Mouse (Mus musculus) fibroblast of lung, adult 2 months (primary cell): ENCODE results near the gene Zfp128.
"Not testable (repeated sequence)": the region's sequence is repeated elsewhere in the genome, so short reads cannot be mapped to it uniquely, and the experiment has no call there.

ENCODE experiments used
- DNase-seq: peaks from one replicate; pipeline ENCODE4 v3.0.0-alpha.2; 2011; ENCODE audit warnings: low read depth

Zfp128 gene

DNA sequence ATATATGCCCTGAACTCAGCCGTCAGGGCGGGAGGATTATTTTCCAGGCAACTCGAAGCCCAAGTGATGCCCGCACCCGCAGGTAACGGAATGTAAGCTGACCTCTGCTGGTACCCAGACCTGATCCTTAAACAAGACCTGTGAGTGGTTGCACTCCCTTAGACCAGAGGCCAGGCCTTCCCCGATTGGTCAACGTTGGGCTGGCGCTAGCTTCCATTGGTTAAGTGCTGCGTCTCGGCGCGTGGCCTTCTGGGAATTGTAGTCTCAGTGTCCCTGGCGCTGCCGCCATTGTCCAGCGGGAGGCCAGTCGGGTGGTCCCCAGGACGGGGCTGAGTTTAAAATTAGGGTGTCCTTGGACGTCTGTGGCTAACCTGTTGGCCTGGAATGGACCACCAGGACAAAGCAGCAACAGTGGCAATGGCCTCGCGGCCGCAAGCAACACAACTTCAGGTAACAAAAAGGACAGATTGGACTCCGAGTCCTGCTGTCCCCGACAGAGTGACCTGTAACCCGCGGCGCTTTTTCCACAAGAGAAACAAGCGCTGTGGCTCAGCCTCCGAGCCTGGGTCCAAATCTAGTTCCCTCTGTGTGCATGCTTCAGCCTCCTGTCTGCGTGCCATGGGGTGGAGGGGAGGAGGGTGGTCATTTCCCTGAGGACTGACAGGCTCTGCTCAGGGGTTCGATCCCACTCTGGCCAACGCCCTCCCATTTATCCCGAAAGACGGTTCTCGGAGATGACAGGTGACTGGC lies at the start of gene Zfp128:
Zfp128 (plus strand) TSS at position 267 of the 750 bp plus-strand sequence.
- DNase-seq: peak; percentile 88

DNA sequence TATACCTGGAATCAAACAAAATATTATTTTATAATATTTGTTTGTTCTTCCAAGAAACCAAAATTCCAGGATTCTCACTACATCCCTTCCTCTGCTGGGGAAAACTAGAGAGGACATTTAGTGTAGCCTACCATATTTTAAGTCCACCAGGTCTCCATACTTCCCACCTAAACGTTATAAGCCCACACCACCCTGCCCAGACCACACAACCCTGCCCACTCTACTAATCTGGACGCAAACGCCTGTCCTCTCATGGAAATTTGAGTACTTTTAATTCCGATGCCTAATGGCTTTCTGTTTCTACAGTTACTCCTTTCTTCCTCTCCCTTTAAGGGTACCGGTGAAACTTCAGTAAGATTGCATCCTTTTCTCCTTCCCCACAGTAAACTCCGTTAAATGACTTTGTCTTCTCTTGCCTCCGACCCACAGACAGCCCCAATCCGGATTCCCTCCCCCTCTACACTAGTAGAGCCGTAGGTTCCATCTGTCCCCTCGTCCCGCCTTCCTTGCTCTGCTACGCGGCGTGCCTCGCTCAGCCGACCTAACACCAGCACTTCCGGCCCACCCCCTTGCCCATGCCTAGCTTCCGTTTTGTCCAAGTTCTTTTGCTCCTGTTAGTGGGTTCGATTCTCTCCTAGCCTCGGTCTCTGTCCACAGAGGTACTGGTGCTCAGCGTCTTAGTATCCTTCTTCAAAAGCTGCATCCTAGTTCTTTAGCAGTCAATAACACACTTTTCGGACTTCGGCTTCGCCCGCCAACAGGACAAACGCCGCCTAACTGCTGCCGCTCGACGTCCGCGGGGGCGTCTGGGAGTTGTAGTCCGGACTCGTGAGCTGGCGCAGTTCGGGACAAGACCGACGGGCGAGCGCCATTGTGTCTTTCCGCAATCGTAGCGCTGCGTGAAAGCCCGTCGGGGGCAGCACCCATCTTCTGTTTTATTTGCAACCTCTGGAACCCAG lies 46.5 kb upstream of the Zfp128 start, which contains the start of gene Zfp110:
Zfp110 (plus strand) TSS at position 600 of the 959 bp plus-strand sequence.
- DNase-seq: peak; percentile 84

DNA sequence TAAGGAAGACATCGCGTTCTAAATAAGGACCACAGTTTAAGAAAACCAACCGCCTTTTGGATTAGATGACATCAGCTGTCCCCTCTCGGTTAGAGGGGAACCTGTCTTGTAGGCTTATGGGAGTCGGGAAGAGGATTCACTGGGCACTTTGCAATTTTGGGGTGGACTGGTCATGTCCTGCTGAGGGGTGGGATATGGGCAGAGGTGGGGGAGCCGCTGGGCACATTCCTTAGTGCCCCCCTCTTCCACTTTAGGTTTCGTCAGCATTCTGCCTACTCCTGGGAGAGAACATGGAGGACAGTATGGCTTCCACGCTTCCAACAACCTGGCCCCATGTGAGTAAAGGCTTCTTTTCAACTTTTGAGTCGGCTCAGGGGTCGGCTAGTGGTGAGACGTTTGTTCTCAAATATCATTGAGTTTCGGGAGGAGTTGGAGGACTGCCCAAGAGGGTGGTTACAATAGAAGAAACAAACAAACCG lies 45.7 kb upstream of the Zfp128 start:
- DNase-seq: peak; percentile 8

DNA sequence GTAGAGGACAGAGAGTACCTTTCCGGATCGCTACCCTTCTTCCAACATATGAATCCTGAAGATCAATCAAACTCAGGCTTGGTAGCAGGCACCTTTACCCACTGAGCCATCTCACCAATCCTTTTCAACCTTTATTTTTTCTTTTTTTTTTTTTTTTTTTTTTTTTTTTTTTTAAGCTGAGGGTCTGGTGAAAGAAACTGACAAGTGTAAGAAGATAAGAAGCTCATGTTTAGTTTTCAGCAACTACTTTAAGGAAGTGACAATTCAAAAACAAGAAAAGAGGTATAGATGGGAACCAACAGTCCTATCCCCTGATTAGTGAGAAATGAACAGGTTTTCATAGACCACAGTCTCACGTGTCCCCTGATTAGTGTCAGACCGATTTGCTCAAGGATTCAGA lies 45.2 kb upstream of the Zfp128 start:
- DNase-seq: no peak

- peak; percentile 16 for DNase-seq
Observed at GRCm38 (mm10) chr7:12874301-12874700, 6.7 kb upstream of the Zfp128 start.

DNA sequence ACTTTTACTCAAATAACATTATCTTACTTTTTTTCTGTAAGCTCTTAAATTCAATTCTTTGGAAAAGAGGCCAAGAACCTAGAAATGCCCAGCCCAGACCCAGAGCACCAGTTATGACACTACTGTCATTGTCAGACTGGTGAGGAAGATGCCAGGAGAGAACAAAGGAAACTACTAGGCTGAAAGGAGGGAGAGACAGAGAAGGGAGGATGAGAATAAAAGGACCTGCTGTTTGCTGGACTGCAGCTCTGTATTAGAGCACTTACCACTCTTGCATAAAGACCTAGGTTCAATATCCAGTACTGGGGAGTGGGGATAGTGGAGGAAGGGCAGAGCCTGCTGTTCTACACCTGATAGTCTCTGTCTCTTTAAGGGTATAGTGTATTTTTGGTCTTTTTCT lies 941 bp upstream of the Zfp128 start:
- DNase-seq: no peak

DNA sequence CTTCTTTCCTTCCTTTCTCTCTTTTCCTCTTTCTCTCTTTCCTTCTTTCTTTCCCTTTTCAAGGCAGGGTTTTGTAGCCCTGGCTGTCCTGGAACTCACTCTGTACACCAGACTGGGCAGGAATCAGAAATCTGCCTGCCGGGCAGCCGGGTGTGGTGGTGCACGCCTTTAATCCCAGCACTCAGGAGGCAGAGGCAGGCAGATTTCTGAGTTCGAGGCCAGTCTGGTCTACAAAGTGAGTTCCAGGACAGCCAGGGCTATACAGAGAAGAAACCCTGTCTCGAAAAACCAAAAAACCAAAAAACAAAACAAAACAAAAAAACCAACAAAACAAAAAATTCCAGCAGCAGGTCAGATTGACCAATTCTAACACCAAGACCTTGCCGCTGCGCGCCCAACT lies 480 bp upstream of the Zfp128 start:
- DNase-seq: not testable (repeated sequence)

GRCm38 (mm10) chr7:12886563-12887266 lies 5.7 kb downstream of the Zfp128 start:
- no peak for DNase-seq

- DNase-seq: no peak
Observed at GRCm38 (mm10) chr7:12887585-12887984, 6.6 kb downstream of the Zfp128 start.

DNA sequence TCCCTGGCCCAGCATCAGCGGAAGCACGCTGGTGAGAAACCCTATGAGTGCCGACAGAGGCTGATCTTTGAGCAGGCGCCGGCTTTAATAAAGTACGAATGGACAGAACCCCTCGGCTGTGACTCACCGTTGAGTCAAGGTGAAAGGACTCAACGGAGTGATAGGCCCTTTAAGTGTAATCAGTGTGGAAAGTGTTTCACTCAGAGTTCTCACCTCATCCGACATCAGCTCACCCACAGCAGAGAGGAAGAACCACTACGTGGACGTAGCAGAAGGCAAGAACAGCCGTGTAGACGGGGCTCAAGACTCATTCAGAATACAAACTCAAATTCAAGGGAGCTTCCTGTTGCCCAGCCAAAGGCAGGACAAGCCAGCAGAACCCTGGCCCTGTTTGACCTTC lies 10.0 kb downstream of the Zfp128 start:
- no peak for DNase-seq

DNA sequence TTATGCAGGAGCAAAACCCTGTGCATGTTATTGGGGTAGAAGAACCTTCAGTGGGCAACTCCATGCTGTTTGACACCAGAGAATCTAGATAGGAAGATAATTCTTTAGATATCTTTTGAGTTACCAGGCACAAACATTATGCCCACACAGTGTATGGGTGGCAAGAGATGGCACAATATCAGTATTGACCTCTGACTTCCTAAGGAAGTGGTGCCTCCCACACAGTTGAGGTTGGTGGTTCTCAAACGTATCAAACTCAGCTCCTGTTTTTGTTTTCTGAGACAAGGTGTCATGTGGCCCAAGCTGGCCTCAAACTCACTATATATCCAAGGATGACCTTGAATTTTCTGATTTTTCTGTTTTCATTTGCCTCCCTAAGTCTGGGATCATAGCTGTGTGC lies 10.4 kb downstream of the Zfp128 start:
- DNase-seq: no peak

DNA sequence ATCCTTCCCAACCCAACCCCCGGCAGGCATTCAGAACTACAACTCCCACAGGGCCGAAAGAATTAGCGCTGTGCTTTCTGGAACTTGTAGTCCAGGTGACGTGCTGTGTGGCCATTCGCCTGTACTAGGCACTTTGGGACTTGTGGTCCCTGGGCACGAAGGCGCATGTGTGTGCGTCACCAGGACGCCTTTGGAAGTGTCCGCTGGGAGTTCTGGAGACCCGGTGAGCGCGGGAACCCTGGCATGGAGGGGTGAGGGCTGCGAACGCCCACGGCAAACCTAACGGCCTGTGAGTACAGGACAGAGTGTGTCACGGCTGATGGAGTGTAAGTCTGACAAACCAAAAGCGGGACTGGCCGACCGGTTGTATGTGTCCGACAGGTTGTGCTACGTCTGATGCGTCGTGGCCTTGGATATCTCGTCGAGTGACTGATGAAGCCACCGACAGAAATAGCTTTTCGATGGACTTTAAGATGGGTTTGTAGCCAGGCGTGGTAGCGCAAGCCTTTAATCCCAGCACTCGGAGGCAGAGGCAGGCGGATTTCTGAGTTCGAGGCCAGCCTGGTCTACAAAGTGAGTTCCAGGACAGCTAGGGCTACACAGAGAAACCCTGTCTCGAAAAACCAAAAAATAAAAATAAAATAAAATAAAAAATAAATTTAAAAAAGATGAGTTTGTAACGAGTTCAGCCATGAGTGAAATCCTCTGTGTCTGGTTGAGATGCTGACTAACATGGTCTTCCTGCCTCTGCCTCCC lies 16.9 kb downstream of the Zfp128 start, which contains the start of gene Zscan22:
Zscan22 (plus strand) TSS at position 161 of the 756 bp plus-strand sequence.
- peak; percentile 90 for DNase-seq

GRCm38 (mm10) chr7:12901517-12901916 lies 20.5 kb downstream of the Zfp128 start:
- DNase-seq: no peak

- DNase-seq: no peak
Observed at GRCm38 (mm10) chr7:12903623-12904022, 22.6 kb downstream of the Zfp128 start.

DNA sequence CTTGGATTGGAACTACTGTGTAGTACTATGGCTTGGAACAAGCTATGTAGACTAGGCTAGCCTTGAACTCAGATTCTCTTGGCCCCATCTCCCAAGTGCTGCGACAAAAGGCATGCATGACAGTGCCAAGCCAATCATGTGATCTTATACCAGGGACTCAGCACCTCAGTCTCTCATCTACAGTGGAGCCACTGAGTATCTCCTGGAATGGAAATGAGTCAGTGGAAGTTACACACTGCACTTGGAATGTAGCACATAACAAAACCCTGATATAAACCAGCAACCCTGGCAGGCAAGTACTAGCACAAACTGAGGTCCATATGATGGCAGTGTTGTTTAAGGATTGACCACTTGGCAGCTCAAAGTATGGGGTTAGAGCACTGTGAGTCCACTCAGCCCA lies 24.2 kb downstream of the Zfp128 start:
- DNase-seq: no peak

DNA sequence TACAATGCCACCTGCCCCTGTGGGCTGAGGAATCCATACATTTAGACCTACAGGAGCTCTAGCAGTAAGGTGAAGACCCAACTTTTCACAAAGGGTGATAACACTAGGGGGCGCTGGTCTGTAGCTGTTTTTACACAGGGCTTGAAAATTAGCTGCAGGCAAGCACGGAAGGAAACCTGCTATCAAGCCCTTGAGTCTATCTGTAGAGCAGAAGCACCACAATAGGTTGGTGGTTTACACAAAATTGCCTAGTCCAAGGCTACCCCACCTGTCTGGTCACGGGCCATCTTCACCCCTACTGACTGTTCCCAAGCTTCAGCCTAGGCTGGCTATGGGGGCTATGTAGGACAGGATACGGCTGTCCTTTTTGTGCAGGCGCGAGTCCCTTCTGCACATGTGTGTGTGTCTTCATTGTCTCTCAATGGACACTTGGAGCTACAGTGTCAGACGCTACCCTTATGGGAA lies 28.6 kb downstream of the Zfp128 start:
- DNase-seq: no peak

- no peak for DNase-seq
Observed at GRCm38 (mm10) chr7:12910181-12910668, 29.2 kb downstream of the Zfp128 start.

GRCm38 (mm10) chr7:12913556-12913955 lies 32.6 kb downstream of the Zfp128 start:
- no peak for DNase-seq

GRCm38 (mm10) chr7:12920495-12920894 lies 39.5 kb downstream of the Zfp128 start:
- DNase-seq: not testable (repeated sequence)

GRCm38 (mm10) chr7:12921318-12921704 lies 40.3 kb downstream of the Zfp128 start:
- no peak for DNase-seq
